Mouse (Mus musculus): Measurements from ENCODE around the gene Mical3.
A peak's percentile ranks its signal among the peaks of the same experiment; 100 is the strongest.

The Mical3 gene

GRCm38 (mm10) chr6:121145010-121145604 lies 14.3 kb upstream of the Mical3 start:
- DNase-seq, result no peak

- peak; percentile 41 for DNase-seq
Observed at GRCm38 (mm10) chr6:121144066-121144465, 13.3 kb upstream of the Mical3 start.

- DNase-seq, result no peak
Observed at GRCm38 (mm10) chr6:121143439-121143838, 12.6 kb upstream of the Mical3 start.

- DNase-seq, result no peak
Observed at GRCm38 (mm10) chr6:121142298-121142697, 11.5 kb upstream of the Mical3 start.

- DNase-seq, result no peak
Observed at GRCm38 (mm10) chr6:121139271-121139670, 8.5 kb upstream of the Mical3 start.

GRCm38 (mm10) chr6:121138338-121139040 lies 7.7 kb upstream of the Mical3 start:
- no peak for DNase-seq

- DNase-seq, result no peak
Observed at GRCm38 (mm10) chr6:121137222-121137621, 6.4 kb upstream of the Mical3 start.

- no peak for DNase-seq
Observed at GRCm38 (mm10) chr6:121134884-121135283, 4.1 kb upstream of the Mical3 start.

GRCm38 (mm10) chr6:121134249-121134648 lies 3.5 kb upstream of the Mical3 start:
- DNase-seq, result no peak

- peak; percentile 92 for DNase-seq
Observed at GRCm38 (mm10) chr6:121130039-121130705, 627 bp downstream of the Mical3 start.

GRCm38 (mm10) chr6:121129506-121129905 lies 1.3 kb downstream of the Mical3 start:
- DNase-seq, result peak; percentile 38

- no peak for DNase-seq
Observed at GRCm38 (mm10) chr6:121128736-121129135, 2.1 kb downstream of the Mical3 start.

GRCm38 (mm10) chr6:121127726-121128125 lies 3.1 kb downstream of the Mical3 start:
- no peak for DNase-seq

GRCm38 (mm10) chr6:121126202-121126601 lies 4.6 kb downstream of the Mical3 start:
- DNase-seq, result no peak

- no peak for DNase-seq
Observed at GRCm38 (mm10) chr6:121122739-121123241, 8.0 kb downstream of the Mical3 start.

GRCm38 (mm10) chr6:121120776-121121175 lies 10.0 kb downstream of the Mical3 start:
- no peak for DNase-seq

GRCm38 (mm10) chr6:121117971-121118755 lies 12.6 kb downstream of the Mical3 start:
- no peak for DNase-seq

- DNase-seq, result no peak
Observed at GRCm38 (mm10) chr6:121117142-121117541, 13.7 kb downstream of the Mical3 start.

GRCm38 (mm10) chr6:121116434-121116833 lies 14.4 kb downstream of the Mical3 start:
- no peak for DNase-seq

- DNase-seq, result no peak
Observed at GRCm38 (mm10) chr6:121111448-121112055, 19.2 kb downstream of the Mical3 start.

- peak; percentile 77 for DNase-seq
Observed at GRCm38 (mm10) chr6:121109998-121110603, 20.7 kb downstream of the Mical3 start.
